12 mouse cellular contexts compared by ENCODE assay signal in genomic region chr9:77891501-77891900, GRCm38 (mm10).
"Had no signal": no experiment of that assay in that cellular context is flagged by ENCODE, and none has a peak within 500 bp of the region (broad histone marks: within the 10 kb centered on the region; RNA-seq: fewer than 3 reads in every experiment).

No protein-coding gene starts in this region.

- DNase-seq: kidney, adult 18-20 months; kidney, postnatal 14 days; left cerebral cortex, postnatal 4 days; lung, adult 18-20 months; right cerebral cortex, adult 18-20 months; right cerebral cortex, postnatal 25 days; thymus, postnatal 36 days had no signal

- H3K4me3 ChIP-seq: kidney, embryonic 15.5 days; limb, embryonic 15.5 days; midbrain, embryonic 12.5 days had no signal

- H3K9me3 ChIP-seq: kidney, embryonic 15.5 days; limb, embryonic 15.5 days; midbrain, embryonic 12.5 days had no signal

- H3K36me3 ChIP-seq: kidney, embryonic 15.5 days; limb, embryonic 15.5 days; midbrain, embryonic 12.5 days had no signal

- H3K4me2 ChIP-seq: kidney, embryonic 15.5 days; limb, embryonic 15.5 days; midbrain, embryonic 12.5 days had no signal

- ATAC-seq: midbrain, embryonic 16.5 days had no signal

- H3K9ac ChIP-seq: kidney, embryonic 15.5 days; limb, embryonic 15.5 days; liver, embryonic 14.5 days; midbrain, embryonic 12.5 days had no signal

- H3K4me1 ChIP-seq: kidney, embryonic 15.5 days; limb, embryonic 15.5 days; midbrain, embryonic 12.5 days had no signal

- H3K27ac ChIP-seq: kidney, embryonic 15.5 days; limb, embryonic 15.5 days; liver, embryonic 14.5 days; midbrain, embryonic 12.5 days had no signal

- H3K27me3 ChIP-seq: kidney, embryonic 15.5 days; limb, embryonic 15.5 days; midbrain, embryonic 12.5 days had no signal
